Mouse (Mus musculus): ENCODE measurements around the gene Ccdc187.

DNA sequence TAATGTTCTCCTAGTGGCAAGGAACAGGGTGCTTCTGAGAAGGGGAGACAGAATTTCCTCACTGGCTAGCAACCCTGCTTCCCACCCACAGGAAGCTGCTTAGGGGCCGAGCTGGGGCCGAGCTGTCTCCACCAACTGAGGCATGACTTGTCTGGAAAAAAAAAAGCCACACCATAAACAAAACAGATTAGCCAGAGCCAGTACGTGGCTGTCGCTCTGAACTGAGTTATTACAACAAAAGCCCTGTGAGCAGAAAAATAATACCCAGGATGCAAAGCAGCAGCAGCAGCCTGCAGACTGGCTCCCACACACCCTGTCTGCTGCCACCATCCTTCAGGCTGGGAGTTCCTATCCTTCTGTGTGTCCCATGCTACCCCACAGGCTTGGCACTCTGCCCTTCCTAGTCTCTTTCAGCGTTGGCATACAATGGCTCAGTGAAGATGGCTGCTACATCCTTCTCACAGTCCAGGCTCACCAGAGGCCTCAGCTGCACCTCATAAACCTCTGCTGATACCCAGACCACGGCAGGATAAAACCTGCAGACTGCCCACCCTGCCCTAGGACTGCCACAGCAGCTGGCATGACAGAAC lies 2.3 kb upstream of the Ccdc187 start:
- TF ChIP-seq POLR2A (IDR thresholded peaks at IDR 0.05; ENCODE audit: extremely low read depth, insufficient read depth, low read length): no peak
- no peak for TF ChIP-seq CTCF (IDR thresholded peaks at IDR 0.05; ENCODE audit: extremely low read depth, insufficient read depth, low read length)
